Mouse (Mus musculus) limb, embryonic 12.5 days (tissue): Measurements from ENCODE around the gene Sdhb. TPM values are rescaled to one million over a fixed set of nuclear protein-coding genes. Genes with fewer than 3 reads are reported as not detected.

ENCODE experiments used
- ATAC-seq: fragments of 200-750 bp; cut with Nextera tagmentation; 2 replicates; pipeline ENCODE4 v1.8.0; 2017; ENCODE audit warnings: low read depth, moderate TSS enrichment; ENCODE audit not compliant: insufficient number of reproducible peaks, insufficient read depth, low FRiP score, low TSS enrichment
- H3K27ac ChIP-seq: fragments of 300-500 bp; sonication (generic); 2 replicates; pipeline ENCODE4 v1.5.1; 2016; ENCODE audit warnings: mild to moderate bottlenecking, moderate library complexity
- H3K27me3 ChIP-seq: fragments of 300-500 bp; sonication (generic); 2 replicates; pipeline ENCODE4 v1.6.1; 2016; ENCODE audit warnings: mild to moderate bottlenecking, moderate library complexity
- H3K36me3 ChIP-seq: fragments of 300-500 bp; sonication (generic); 2 replicates; pipeline ENCODE4 v1.6.1; 2016; ENCODE audit warnings: mild to moderate bottlenecking, moderate library complexity
- H3K4me1 ChIP-seq: fragments of 300-500 bp; sonication (generic); replicated peaks from 2 replicates; pipeline ENCODE4 v1.6.1; 2016
- H3K4me2 ChIP-seq: fragments of 300-500 bp; sonication (generic); 2 replicates; pipeline ENCODE4 v1.6.1; 2016; ENCODE audit warnings: mild to moderate bottlenecking, moderate library complexity
- H3K4me3 ChIP-seq: fragments of 300-500 bp; sonication (generic); replicated peaks from 2 replicates; pipeline ENCODE4 v1.5.1; 2016; ENCODE audit warnings: mild to moderate bottlenecking
- H3K9ac ChIP-seq: fragments of 300-500 bp; sonication (generic); replicated peaks from 2 replicates; pipeline ENCODE4 v1.6.1; 2016; ENCODE audit warnings: mild to moderate bottlenecking, moderate library complexity
- H3K9me3 ChIP-seq: fragments of 300-500 bp; sonication (generic); 2 replicates; pipeline ENCODE4 v1.6.1; 2016; ENCODE audit warnings: mild to moderate bottlenecking, moderate library complexity
- WGBS: fragments of 180-500 bp; shearing (Covaris S2); methylation state at CpG from one replicate; pipeline ENCODE4 v1.1.7; 2016; 5-methylcytosine and 5-hydroxymethylcytosine counted together
- polyA plus RNA-seq: library from polyadenylated mRNA; unstranded; fragments of >200 nt; fragmentation: Nextera tagmentation; extraction: Ambion mirVana; gene quantifications from 2 replicates; pipeline ENCODE4 v1.2.1, GENCODE M21; 2016

Gene Sdhb
- polyA plus RNA-seq, 1 experiment from 2014 or later = 392 TPM

- H3K9ac ChIP-seq = peak overlapping the region; percentile 89
- H3K36me3 ChIP-seq = peaks cover 11% of the 10 kb centered on the region
- peak; percentile 33 for ATAC-seq
- H3K27ac ChIP-seq = peak overlapping the region; percentile 81
- peak overlapping the region; percentile 94 for H3K4me3 ChIP-seq
- 1% methylated on average over 38 of the region's 38 CpGs for WGBS
- peaks cover 24% of the 10 kb centered on the region for H3K4me1 ChIP-seq
- H3K27me3 ChIP-seq = no peaks in the 10 kb centered on the region
- H3K4me2 ChIP-seq = peak overlapping the region; percentile 96
- H3K9me3 ChIP-seq = no peaks in the 10 kb centered on the region
Measured at GRCm38 (mm10) chr4:140961467-140962206, 634 bp downstream of the Sdhb start.

GRCm38 (mm10) chr4:140962207-140962909 is 1.4 kb downstream of the Sdhb start:
- no peak for ATAC-seq

GRCm38 (mm10) chr4:140962950-140963349 is 1.9 kb downstream of the Sdhb start:
- no peaks in the 10 kb centered on the region for H3K9me3 ChIP-seq
- peaks cover 23% of the 10 kb centered on the region for H3K4me1 ChIP-seq
- no peak overlapping the region for H3K9ac ChIP-seq
- no peaks in the 10 kb centered on the region for H3K27me3 ChIP-seq
- 36% methylated on average over 5 of the region's 5 CpGs for WGBS
- ATAC-seq = no peak
- H3K36me3 ChIP-seq = peaks cover 24% of the 10 kb centered on the region
- H3K4me2 ChIP-seq = peak overlapping the region; percentile 17; the same call in 1 of the 2 replicates
- H3K27ac ChIP-seq = no peak overlapping the region
- no peak overlapping the region for H3K4me3 ChIP-seq

More at GRCm38 (mm10) chr4:140962207-140962909, 1.4 kb downstream of the Sdhb start:
- 69% methylated on average over 8 of the region's 8 CpGs for WGBS
- no peak overlapping the region for H3K27ac ChIP-seq
- H3K36me3 ChIP-seq = peaks cover 18% of the 10 kb centered on the region
- H3K27me3 ChIP-seq = no peaks in the 10 kb centered on the region
- H3K4me2 ChIP-seq = peak overlapping the region; percentile 96
- H3K9me3 ChIP-seq = no peaks in the 10 kb centered on the region
- H3K9ac ChIP-seq = peak overlapping the region; percentile 89
- H3K4me1 ChIP-seq = peaks cover 24% of the 10 kb centered on the region
- H3K4me3 ChIP-seq = peak overlapping the region; percentile 94

- Histone ChIP-seq H3K36me3 (peaks cover 34% of the 10 kb centered on the region), H3K27me3 (no peaks in the 10 kb centered on the region), H3K4me1 (peaks cover 20% of the 10 kb centered on the region), H3K4me2 (no peak overlapping the region), H3K9ac (no peak overlapping the region), H3K9me3 (no peaks in the 10 kb centered on the region), H3K4me3 (no peak overlapping the region), H3K27ac (no peak overlapping the region)
- no peak for ATAC-seq
- WGBS = 88% methylated on average over 9 of the region's 9 CpGs
Measured at GRCm38 (mm10) chr4:140963941-140964597, 3.1 kb downstream of the Sdhb start.

- Histone ChIP-seq H3K36me3 (peaks cover 39% of the 10 kb centered on the region), H3K9ac (no peak overlapping the region), H3K9me3 (no peaks in the 10 kb centered on the region), H3K27ac (no peak overlapping the region), H3K27me3 (no peaks in the 10 kb centered on the region), H3K4me1 (peaks cover 20% of the 10 kb centered on the region), H3K4me3 (no peak overlapping the region), H3K4me2 (no peak overlapping the region)
- 25% methylated on average over 7 of the region's 7 CpGs for WGBS
- ATAC-seq = no peak
Measured at GRCm38 (mm10) chr4:140964620-140965019, 3.6 kb downstream of the Sdhb start.

- Histone ChIP-seq H3K9ac (no peak overlapping the region), H3K27me3 (no peaks in the 10 kb centered on the region), H3K4me2 (no peak overlapping the region), H3K4me1 (peaks cover 7% of the 10 kb centered on the region), H3K9me3 (no peaks in the 10 kb centered on the region), H3K27ac (no peak overlapping the region), H3K4me3 (no peak overlapping the region), H3K36me3 (peaks cover 69% of the 10 kb centered on the region)
- no peak for ATAC-seq
- 82% methylated on average over 11 of the region's 11 CpGs for WGBS
Measured at GRCm38 (mm10) chr4:140967386-140968159, 6.6 kb downstream of the Sdhb start.

- H3K9ac ChIP-seq = no peak overlapping the region
- no peaks in the 10 kb centered on the region for H3K27me3 ChIP-seq
- H3K9me3 ChIP-seq = no peaks in the 10 kb centered on the region
- peaks cover 98% of the 10 kb centered on the region for H3K36me3 ChIP-seq
- H3K27ac ChIP-seq = no peak overlapping the region
- whole genome bisulfite sequencing = 93% methylated on average over 13 of the region's 13 CpGs
- no peaks in the 10 kb centered on the region for H3K4me1 ChIP-seq
- no peak overlapping the region for H3K4me2 ChIP-seq
- no peak overlapping the region for H3K4me3 ChIP-seq
- ATAC-seq = no peak
Measured at GRCm38 (mm10) chr4:140971691-140972090, 10.7 kb downstream of the Sdhb start.

- Histone ChIP-seq H3K27me3 (no peaks in the 10 kb centered on the region), H3K4me1 (no peaks in the 10 kb centered on the region), H3K4me3 (no peak overlapping the region), H3K9ac (no peak overlapping the region), H3K9me3 (no peaks in the 10 kb centered on the region), H3K4me2 (no peak overlapping the region), H3K36me3 (peaks cover 100% of the 10 kb centered on the region), H3K27ac (no peak overlapping the region)
- WGBS = 88% methylated on average over 6 of the region's 6 CpGs
- no peak for ATAC-seq
Measured at GRCm38 (mm10) chr4:140974408-140974807, 13.4 kb downstream of the Sdhb start.

- no peak overlapping the region for H3K4me2 ChIP-seq
- 93% methylated on average over 7 of the region's 7 CpGs for WGBS
- H3K4me3 ChIP-seq = no peak overlapping the region
- H3K27me3 ChIP-seq = no peaks in the 10 kb centered on the region
- H3K9me3 ChIP-seq = no peaks in the 10 kb centered on the region
- peaks cover 100% of the 10 kb centered on the region for H3K36me3 ChIP-seq
- H3K4me1 ChIP-seq = no peaks in the 10 kb centered on the region
- no peak overlapping the region for H3K27ac ChIP-seq
- ATAC-seq = no peak
- H3K9ac ChIP-seq = no peak overlapping the region
Measured at GRCm38 (mm10) chr4:140975356-140975755, 14.4 kb downstream of the Sdhb start.

- no peak overlapping the region for H3K27ac ChIP-seq
- no peak overlapping the region for H3K9ac ChIP-seq
- 65% methylated on average over 10 of the region's 10 CpGs for WGBS
- H3K36me3 ChIP-seq = peaks cover 86% of the 10 kb centered on the region
- H3K4me2 ChIP-seq = no peak overlapping the region
- H3K4me1 ChIP-seq = no peaks in the 10 kb centered on the region
- H3K4me3 ChIP-seq = no peak overlapping the region
- ATAC-seq = no peak
- peaks cover 3% of the 10 kb centered on the region; the same call in 1 of the 2 replicates for H3K9me3 ChIP-seq
- H3K27me3 ChIP-seq = no peaks in the 10 kb centered on the region
Measured at GRCm38 (mm10) chr4:140977278-140977677, 16.3 kb downstream of the Sdhb start.
